Mouse (Mus musculus): ENCODE measurements around the gene Rnf126.

The Rnf126 gene

GRCm38 (mm10) chr10:79792339-79793040 is 25.7 kb upstream of the Rnf126 start:
- no peak for DNase-seq

- no peak for DNase-seq
Measured at GRCm38 (mm10) chr10:79790861-79791260, 24.1 kb upstream of the Rnf126 start, which contains the start of gene Prss57. Gene Prss57 (minus strand): TSS chr10:79790961.

GRCm38 (mm10) chr10:79789581-79789980 is 22.8 kb upstream of the Rnf126 start:
- no peak for DNase-seq

- peak; percentile 59 to 83 for DNase-seq
Measured at GRCm38 (mm10) chr10:79788386-79789158, 21.8 kb upstream of the Rnf126 start.

- DNase-seq: peak; percentile 27 to 50
Measured at GRCm38 (mm10) chr10:79783920-79784800, 17.4 kb upstream of the Rnf126 start.

- no peak for DNase-seq
Measured at GRCm38 (mm10) chr10:79783050-79783449, 16.3 kb upstream of the Rnf126 start.

- DNase-seq: no peak
Measured at GRCm38 (mm10) chr10:79781956-79782355, 15.2 kb upstream of the Rnf126 start.

- DNase-seq: no peak
Measured at GRCm38 (mm10) chr10:79781139-79781538, 14.4 kb upstream of the Rnf126 start.

- DNase-seq: no peak
Measured at GRCm38 (mm10) chr10:79780664-79781015, 13.9 kb upstream of the Rnf126 start.

GRCm38 (mm10) chr10:79779784-79780663 is 13.3 kb upstream of the Rnf126 start:
- DNase-seq: peak; percentile 98 to 99

- DNase-seq: no peak
Measured at GRCm38 (mm10) chr10:79779193-79779592, 12.4 kb upstream of the Rnf126 start.

- peak; percentile 77 to 88 for DNase-seq
Measured at GRCm38 (mm10) chr10:79778006-79778405, 11.3 kb upstream of the Rnf126 start.

- peak; percentile 52 to 69 for DNase-seq
Measured at GRCm38 (mm10) chr10:79777103-79777531, 10.4 kb upstream of the Rnf126 start, which contains the start of gene Fstl3. Gene Fstl3 (plus strand): TSS chr10:79777272.

- DNase-seq: no peak
Measured at GRCm38 (mm10) chr10:79774486-79775279, 7.9 kb upstream of the Rnf126 start.

GRCm38 (mm10) chr10:79773208-79773607 is 6.5 kb upstream of the Rnf126 start:
- no peak for DNase-seq

GRCm38 (mm10) chr10:79772320-79772719 is 5.6 kb upstream of the Rnf126 start:
- DNase-seq: no peak

- no peak for DNase-seq
Measured at GRCm38 (mm10) chr10:79769329-79769728, 2.6 kb upstream of the Rnf126 start.

- peak; percentile 76 to 86 for DNase-seq
Measured at GRCm38 (mm10) chr10:79768400-79768799, 1.6 kb upstream of the Rnf126 start.

- DNase-seq: peak; percentile 90 to 94
Measured at GRCm38 (mm10) chr10:79767372-79768244, 856 bp upstream of the Rnf126 start.

GRCm38 (mm10) chr10:79766001-79766507 is 698 bp downstream of the Rnf126 start:
- no peak for DNase-seq

All from lung, postnatal 4 days (tissue).